Mouse (Mus musculus) left cerebral cortex, adult 9 months (tissue): ENCODE measurements at regions not wholly inside any gene's neighbourhood (a gene's known extent, or its start where the extent isn't known, plus 50 kb on each side); places are given as distances from the start of the nearest gene placed in this dataset.
A peak's percentile ranks its signal among the peaks of the same experiment; 100 is the strongest.

Source experiments
- DNase-seq, 2 experiments: peaks; one replicate each; pipeline ENCODE4 v3.0.0; 2022; ENCODE audit warnings: low spot score in 2 of 2

DNA sequence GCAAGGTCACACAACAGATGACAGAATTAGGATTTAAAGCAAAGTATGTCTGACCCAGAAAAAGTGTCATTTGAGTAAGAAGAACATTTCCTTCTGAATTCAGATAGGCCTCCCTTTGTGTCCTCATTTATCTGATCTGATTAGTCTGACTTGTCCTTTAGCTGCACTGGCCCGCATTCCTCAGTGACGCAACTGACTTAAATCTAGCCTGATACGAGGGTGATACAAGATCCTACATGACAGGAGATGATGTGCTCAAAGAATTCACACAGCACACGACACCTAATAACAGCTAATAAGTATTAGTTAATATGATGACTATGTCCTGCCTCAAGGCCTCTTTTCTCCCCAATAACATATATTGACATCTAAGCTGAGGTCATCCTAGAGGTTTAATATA, 192.8 kb downstream of the Nuf2 start:
- DNase-seq = no peak

DNA sequence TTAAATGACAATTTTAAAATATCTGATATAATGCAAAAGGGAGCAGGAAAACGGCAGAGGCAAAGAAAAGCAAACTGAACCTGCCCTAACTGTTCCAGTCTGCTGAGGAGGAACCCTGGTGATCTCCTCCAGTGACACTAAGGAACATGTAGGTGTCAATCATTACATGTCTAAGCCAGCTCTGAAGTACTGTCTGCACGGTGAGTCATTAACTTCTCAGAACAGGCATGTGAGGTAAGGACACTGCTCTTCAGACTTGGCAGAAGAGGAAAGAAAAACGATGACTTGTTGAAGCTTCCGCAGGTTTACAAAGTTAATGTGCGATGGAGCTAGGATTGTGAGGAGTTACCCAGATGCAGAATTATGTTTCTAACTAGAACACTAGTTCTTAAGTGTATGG, 199.1 kb downstream of the Nuf2 start:
- DNase-seq = no peak

DNA sequence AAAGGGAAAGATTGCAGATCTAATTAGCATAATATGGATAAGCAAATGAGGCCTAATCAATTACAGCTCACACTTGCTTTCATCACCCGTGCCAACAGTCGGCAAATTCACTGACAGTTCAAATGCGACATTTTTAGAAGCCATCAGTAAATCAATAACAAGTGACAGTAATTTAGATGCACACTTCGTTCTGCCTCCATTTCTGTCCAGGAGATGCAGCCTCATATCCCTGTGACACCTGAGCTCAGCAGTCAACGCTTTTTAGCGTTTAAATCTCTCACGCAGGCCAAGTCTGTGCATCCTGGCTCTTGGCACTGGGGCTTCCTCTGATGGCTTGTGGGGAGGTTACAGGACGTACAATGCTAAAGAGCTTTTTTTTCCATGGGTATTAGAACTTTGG, 218.0 kb downstream of the Nuf2 start:
- no peak for DNase-seq

DNA sequence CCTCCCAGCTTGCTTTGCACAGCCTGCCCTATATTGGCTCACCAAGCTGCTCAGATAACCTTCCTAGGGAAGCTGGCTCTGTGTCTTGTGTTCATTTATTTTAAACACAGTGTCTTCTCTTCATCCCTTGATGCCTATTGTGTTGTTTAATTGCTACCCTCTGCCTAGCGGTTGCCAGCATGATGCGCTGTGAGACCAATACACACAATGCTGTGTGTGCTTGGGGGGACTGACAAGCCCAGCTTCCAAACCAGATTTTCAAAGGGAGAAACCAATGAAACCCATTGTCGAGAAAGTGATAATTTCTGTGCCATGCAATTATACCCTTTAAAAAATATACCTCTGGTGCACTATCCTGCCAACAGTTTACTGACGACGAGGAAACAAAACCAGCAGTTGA, 247.8 kb downstream of the Nuf2 start:
- peak in 1 of 2 experiments; percentile 73 for DNase-seq

DNA sequence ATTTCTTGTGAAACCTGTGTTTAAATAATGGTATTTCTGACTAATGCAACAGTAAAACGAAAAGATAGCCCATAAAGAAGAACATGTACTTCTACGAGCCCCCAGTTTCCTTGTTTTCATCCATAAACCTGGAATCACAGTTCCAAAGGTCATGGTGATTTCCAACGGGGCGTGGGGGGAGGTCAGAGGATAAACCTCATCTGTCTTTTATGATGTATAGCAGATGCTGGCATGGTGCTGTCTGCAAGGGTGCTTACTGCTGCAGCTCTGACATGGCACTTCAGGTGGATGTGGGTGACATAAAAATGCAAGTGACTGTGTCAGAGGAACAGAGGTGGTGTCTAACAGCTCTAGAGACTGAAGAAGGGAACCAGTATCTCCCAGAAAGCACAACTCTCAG, 260.5 kb downstream of the Nuf2 start:
- DNase-seq = no peak

DNA sequence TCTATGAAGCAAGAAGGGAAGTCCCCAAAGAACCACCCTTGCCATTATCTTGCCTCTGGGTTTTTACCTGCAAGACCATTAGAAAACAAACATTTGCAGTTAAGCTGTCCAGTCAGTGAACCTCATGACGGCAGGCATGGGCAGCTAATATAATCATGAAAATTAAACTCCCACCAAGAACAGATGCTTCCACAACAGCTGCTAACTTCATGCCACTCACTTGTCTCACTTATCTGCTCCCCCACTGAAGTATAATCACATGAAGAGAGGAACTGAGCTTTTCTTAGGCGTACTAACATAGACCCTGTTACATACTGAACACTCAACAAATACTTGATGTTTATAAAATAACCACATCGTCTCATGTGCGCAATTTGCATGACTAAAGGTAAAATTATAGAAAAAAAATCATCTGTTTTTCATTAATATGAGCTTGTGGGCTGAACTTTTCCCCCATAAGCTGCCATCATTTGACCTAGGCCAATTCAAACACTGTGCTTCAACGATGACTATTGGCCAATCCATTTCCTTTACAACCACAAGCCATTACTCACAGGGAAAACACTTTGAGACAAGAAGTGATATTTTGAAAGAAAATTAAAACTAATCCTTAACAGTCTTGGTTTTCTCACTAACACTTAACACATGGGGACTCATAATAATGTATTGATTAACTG, 267.1 kb downstream of the Nuf2 start:
- DNase-seq = no peak

GRCm38 (mm10) chr1:169254250-169254937, 276.9 kb downstream of the Nuf2 start:
- DNase-seq = no peak

- no peak for DNase-seq
Measured at GRCm38 (mm10) chr1:169252189-169252588, 279.1 kb downstream of the Nuf2 start.

- DNase-seq = no peak
Measured at GRCm38 (mm10) chr1:169249021-169249420, 282.2 kb downstream of the Nuf2 start.

GRCm38 (mm10) chr1:169240377-169240776, 290.9 kb downstream of the Nuf2 start:
- DNase-seq = no peak

DNA sequence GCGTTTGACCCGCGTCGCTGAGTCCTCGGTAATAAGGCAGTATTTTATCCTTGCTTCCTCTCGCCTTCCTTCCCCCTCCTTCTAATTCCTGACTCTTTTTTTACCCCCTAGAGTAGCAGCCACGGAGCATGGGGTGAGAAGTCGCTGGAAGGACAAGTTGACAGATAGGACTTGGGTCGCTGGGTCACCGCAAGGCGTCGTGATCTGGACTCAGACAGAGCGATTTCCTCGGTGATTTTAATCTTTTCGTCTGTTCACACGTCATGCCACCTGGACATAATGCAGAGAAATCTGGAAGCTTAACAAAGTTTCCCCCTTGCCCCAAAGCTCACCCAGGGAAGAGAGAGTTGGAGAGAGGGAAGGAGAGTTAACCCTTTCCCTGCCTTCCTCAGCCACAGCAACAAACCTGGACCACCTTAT, 292.6 kb downstream of the Nuf2 start:
- no peak for DNase-seq

GRCm38 (mm10) chr1:169235276-169235681, 296.0 kb downstream of the Nuf2 start:
- no peak for DNase-seq

DNA sequence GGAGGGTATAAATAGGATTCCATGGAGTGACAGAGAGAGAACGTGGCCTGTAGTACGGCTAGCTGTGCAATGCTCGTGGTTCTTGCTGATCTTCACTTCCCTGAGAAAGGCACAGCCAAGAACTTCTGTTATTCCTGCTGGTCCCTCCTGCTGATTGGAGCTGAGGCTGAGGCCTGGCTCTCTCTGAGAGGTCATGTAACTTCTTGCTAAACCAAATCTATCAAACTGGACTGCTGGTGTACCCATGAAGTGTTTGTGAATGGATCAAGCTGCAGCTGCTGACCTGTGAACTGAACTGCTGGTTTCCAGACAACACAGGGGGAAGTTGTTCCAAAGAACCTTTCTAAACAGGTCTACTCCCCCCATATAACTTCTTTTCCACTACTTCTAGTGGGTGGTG, 297.9 kb downstream of the Nuf2 start:
- DNase-seq = no peak

GRCm38 (mm10) chr1:169230097-169230496, 301.2 kb downstream of the Nuf2 start:
- DNase-seq = no peak

DNA sequence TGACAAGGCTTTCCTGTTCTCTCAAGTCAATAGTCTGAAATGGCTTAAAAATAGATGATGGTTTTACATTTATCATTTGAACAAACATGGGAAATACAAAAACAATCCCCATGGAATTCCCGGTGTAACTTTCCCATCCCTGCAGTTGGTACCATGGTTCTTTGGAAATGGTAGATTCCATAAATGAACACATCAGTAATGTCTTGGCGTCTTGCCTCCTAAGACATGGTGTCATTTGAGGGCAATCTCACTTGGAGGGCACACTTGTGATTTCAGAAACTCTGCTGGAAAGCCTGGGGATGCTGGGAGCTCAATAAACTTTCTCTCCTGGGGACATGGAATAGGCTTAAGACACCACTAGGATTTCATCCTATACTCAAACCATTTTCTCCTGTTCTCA, 306.8 kb downstream of the Nuf2 start:
- DNase-seq = no peak

GRCm38 (mm10) chr1:169187658-169188057, 343.6 kb downstream of the Nuf2 start:
- DNase-seq = peak in 1 of 2 experiments; percentile 43

DNA sequence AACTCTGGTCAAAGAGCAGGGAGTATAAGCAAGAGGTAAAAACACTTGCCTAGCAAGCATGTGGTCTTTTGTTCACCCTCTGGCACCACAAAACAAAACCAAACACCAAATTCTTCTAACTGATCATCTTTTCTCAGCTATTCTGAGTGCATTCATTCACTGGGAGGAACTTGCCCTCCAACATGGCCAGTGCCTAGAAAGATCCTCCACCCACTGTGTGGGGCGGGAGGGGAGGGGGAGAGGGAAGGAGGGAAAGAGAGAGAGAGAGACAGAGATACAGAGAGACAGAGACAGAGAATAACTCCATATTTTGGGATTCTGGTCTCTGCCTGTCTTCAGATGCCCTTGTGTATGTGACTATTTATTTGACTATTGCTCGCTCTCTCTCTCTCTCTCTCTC, 360.9 kb downstream of the Nuf2 start:
- no peak for DNase-seq

DNA sequence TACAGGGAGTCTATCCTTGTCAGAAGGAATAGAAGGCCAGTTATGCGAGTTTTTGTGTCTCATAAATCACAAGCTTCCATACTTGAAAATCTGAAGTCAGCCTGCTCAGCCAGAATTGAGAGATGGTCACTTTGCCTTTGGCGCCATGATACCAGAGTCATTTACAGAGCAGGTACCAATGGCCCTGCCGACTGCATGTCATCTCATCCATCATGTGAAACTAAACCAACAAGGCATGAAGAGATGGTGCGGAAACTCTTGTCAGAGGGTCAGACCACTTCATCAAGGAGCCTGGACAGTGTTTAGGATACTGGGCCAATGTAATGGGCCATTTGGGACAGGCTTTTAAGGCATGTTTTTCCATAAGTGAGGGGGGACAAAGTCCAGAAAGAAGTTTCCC, 363.2 kb downstream of the Nuf2 start:
- no peak for DNase-seq

GRCm38 (mm10) chr1:169166041-169166850, 365.0 kb downstream of the Nuf2 start:
- no peak for DNase-seq

GRCm38 (mm10) chr1:169160858-169161257, 370.4 kb downstream of the Nuf2 start:
- no peak for DNase-seq

GRCm38 (mm10) chr1:169160220-169160619, 371.0 kb downstream of the Nuf2 start:
- no peak for DNase-seq

DNA sequence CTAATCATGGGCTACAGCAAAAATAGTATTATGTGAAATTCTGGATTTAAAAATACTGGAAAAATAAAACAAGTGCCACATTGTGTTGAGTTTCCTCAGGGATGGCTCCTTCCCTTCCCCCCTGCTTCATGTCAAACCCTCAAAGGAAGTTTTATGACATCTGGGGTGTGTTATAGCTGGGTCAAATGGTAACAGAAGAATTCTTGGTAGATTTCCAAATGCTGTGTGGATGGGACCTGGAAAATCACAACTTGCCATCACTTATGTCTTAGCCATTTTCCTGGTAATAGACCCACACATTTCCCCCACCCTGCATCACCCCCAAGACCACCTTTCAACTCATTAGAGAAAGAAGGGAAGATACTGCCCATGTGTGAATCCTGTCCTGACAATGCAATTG, 371.5 kb downstream of the Nuf2 start:
- no peak for DNase-seq

DNA sequence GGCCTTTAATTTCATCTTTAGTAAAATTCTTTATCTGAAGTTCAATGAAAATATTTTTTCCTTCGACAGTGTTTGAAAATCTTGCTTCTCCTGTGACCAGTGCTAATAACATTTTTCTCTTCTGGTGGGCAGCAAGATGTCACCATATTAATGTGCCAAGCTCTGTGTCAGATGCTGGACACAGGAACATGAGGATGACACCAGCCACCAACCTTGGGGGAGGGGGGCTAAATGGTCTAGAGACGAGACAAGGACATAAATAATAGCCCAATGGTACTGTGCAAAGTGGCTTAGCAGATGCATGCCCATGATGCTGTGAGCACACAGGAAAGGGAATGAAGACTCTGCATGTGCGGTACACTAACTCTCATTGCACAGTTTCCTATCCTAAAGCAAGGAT, 373.8 kb downstream of the Nuf2 start:
- no peak for DNase-seq
